Mouse (Mus musculus) kidney, postnatal 14 days (tissue): ENCODE results near the gene Tnfaip8l2.
"Not testable (repeated sequence)": the region's sequence is repeated elsewhere in the genome, so short reads cannot be mapped to it uniquely, and the experiment has no call there.

ENCODE experiments used
- DNase-seq: peaks from one replicate; pipeline ENCODE4 v3.0.0; 2022; ENCODE audit warnings: mixed read lengths

Tnfaip8l2 gene

GRCm38 (mm10) chr3:95159987-95160963 lies 18.1 kb upstream of the Tnfaip8l2 start, which contains the start of gene Sema6c:
Sema6c (plus strand) TSS chr3:95160457.
- DNase-seq: peak; percentile 93

DNA sequence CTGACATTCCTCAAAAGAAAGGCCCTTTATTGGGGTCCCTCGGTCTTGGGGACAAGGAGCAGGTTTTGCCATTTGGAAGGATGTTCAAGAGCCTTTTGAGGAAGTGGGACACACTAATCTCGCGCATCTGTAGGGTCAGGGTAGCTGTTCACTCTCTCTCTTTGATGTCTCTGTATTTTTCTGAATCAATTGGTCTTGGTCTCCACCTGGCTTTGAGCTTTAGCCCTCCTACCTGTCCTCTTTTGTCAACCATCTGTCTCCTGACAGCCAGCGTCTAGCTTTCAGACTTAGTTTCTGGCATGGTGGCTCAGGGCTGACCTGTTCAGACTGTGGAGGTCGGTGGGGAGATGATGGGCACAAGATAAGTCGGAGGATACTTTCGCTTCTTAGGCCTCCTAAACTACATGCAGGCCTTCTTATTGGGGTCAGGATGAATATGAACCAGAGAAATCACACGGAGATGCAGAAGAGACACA lies 17.4 kb upstream of the Tnfaip8l2 start:
- DNase-seq: no peak

- no peak for DNase-seq
Observed at GRCm38 (mm10) chr3:95153874-95154273, 11.7 kb upstream of the Tnfaip8l2 start.

DNA sequence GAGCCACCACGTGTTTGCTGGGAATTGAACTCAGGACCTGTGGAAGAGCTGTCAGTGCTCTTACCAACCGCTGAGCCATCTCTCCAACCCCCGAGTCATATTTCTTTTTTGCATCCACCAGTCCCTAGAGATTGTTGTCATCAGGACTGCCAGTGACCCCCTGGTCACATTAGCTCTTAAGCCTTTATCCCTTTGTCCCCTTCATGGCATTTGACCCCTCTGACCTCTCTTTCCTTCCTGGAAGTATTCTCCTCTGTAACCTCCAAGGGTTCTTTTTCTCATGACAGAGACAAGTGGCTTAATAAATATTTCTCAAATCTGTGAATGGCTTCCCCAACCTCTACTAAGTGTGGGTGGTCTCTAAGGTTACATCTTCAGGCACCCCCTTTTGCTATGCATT lies 5.8 kb upstream of the Tnfaip8l2 start:
- peak; percentile 57 for DNase-seq

- peak; percentile 91 for DNase-seq
Observed at GRCm38 (mm10) chr3:95142617-95143011, 454 bp upstream of the Tnfaip8l2 start.

GRCm38 (mm10) chr3:95141474-95141873 lies 686 bp downstream of the Tnfaip8l2 start:
- DNase-seq: no peak

DNA sequence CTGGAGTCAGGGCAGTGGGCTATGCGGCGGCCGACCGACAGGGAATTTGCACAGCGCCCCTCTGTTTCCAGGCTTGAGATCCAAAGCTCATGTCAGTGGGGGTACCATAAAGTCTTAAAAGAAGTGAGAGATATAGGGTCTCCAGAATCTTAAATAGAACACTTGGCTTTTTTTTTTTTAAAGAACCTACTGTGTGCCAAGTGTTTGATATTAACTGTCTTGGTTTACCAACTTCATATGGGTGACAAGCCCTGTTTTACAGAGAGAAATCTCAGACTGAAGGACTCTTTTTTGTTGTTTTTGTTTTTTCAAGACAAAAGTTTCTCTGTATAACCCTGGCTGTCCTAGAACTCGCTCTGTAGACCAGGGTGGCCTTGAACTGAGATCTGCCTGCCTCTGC lies 1.4 kb downstream of the Tnfaip8l2 start:
- no peak for DNase-seq

DNA sequence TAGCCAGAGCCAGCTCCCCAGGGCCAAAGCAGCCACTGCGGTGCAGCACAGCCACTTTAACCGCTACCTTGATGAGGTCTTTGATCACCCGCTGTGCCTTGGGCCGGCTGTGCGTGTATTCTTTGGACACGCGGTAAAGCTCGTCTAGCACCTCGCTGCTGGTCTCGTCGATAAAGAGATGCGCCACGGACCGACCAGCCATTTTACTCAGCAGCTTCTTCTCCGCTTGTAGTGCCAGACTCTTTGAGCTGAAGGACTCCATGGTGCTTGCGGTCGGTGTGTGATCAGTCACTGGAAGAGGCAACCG lies 1.9 kb downstream of the Tnfaip8l2 start:
- no peak for DNase-seq

- DNase-seq: peak; percentile 68
Observed at GRCm38 (mm10) chr3:95139586-95140288, 2.4 kb downstream of the Tnfaip8l2 start.

DNA sequence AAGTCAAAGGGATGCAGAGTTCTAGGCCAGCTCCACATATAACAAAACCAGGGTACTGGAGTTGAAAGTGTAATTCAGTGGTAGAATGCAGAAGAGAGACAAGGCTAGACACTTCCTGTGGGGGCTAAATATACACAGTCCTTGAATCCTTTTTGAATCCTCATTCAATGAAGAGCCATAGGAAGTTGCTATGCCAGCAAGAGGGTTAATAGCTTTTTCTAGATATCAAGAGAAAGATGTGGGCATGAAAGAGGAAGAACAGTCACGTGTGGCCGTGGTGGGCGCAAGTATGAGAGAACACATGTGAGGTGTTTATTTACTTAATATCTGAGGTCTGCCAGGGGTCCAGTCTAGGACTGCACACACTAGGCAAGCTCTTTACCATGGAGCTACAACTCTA lies 5.8 kb downstream of the Tnfaip8l2 start:
- DNase-seq: no peak

DNA sequence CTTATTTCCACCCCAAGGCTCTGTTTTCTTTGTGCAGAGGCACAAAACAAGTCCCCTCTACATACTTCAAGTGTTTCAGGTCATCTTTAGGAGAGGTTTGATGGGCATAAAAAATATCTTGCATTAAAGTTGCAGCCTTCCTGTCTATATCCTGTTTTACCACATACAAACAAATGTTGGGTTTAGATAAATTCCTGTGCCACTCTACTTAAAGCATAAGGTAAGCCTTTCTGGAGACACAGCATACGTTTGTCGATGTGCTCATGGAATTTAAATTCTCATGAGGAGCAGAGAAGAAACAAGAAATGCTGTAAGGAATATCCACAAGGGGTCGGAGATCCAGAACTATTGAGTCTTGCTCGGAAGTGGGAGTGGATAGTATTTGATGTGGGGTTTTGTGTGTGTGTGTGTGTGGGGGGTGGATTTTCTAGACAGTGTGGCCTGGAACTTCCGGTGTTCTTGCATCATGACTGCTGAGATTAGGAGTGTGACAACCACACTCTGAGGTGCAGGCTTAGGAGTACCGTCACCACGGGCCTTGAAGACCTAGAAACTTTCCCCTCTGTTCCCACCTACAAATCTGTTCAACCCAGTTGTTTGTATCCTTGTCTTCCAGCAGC lies 6.6 kb downstream of the Tnfaip8l2 start:
- DNase-seq: no peak

GRCm38 (mm10) chr3:95135023-95135422 lies 7.1 kb downstream of the Tnfaip8l2 start:
- DNase-seq: peak; percentile 78

DNA sequence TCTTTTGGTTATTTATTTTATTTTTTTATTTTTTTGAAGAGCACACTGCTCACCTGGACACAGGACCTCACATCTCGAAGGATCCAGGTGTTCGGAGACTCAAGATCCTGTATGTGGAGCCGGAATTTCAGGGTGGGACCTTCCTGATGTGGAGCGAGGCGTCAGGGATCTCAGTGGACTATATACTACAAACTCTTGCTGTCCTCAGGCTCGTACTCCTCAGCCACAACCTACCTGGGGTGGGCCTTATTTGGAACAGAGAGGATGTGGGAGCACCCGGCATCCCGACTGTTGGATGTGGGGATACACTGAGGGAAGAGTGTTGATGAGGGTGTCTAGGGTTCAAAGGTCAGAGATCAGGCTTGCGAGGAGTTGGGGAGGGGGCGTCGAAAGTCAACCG lies 8.0 kb downstream of the Tnfaip8l2 start:
- not testable (repeated sequence) for DNase-seq

- peak; percentile 94 for DNase-seq
Observed at GRCm38 (mm10) chr3:95133680-95134101, 8.5 kb downstream of the Tnfaip8l2 start, which contains the start of the genes Scnm1 and Lysmd1. Scnm1 (minus strand) TSS chr3:95134011. Lysmd1 (plus strand) TSS chr3:95134088.

- DNase-seq: no peak
Observed at GRCm38 (mm10) chr3:95133176-95133575, 9.0 kb downstream of the Tnfaip8l2 start.

GRCm38 (mm10) chr3:95132389-95132788 lies 9.8 kb downstream of the Tnfaip8l2 start:
- DNase-seq: not testable (repeated sequence)

- DNase-seq: peak; percentile 30
Observed at GRCm38 (mm10) chr3:95130081-95130480, 12.1 kb downstream of the Tnfaip8l2 start.

DNA sequence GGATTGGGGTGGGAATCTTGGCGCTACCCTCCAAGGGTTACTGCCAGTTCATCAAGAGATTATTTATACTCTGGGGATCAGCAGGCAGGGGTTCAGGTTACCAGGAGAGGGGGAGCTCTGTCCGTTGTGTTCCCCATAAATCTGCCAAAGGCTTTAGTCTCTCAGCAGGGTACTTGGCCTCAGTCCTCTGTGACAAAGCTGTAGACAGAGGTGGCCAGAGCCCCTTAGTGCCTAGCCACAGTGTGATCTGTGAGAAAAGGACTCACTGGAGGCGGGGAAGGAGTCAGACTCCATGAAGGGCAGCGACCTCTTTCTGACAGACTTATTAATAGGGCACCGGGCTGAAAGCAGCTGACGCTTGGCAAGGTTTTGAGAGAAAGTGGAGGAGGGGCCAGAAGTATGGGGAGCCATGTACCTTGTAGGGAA lies 12.9 kb downstream of the Tnfaip8l2 start:
- DNase-seq: peak; percentile 67

- DNase-seq: peak; percentile 70
Observed at GRCm38 (mm10) chr3:95124972-95125371, 17.2 kb downstream of the Tnfaip8l2 start.

DNA sequence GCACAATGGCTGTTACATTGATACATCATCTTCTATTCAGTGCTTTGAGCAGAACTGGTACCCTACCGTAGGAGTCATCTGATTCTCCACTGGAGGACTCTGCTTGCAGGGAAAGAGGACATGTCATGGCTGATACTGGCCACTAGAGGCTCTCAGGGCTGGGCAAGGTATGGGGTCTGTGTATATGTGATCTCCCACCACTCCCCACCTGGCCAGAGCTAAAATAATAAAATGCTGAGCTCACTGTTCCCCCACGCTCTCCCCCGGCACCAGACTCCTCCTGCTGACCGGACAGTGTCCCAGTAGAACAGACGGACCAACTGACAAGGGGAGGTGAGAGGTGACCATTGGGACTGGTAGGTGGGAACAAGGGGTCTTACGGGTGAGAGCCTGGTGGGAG lies 17.9 kb downstream of the Tnfaip8l2 start, which contains the start of gene Tmod4:
Gene Tmod4 (plus strand): TSS at position 231 of the 400 bp plus-strand sequence.
- no peak for DNase-seq

DNA sequence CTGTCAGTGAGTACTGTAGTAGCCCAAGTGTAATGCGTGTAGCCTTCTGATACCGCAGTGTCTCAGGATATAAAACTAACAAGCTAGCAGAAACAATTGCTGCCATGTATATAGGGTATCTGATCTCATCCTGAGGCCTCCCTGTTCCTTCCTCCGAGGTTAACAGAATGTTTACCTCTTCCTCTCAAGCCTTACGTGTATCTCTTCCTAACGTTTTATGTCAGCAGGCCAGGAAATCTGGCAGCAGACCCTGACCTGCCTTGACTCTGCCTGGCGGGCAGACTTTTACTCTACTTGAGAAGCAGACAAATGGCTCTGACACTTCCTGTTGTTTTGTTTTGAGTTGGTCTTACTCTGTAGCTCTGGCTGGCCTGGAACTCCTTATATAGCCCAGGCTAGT lies 20.6 kb downstream of the Tnfaip8l2 start:
- DNase-seq: peak; percentile 47

- no peak for DNase-seq
Observed at GRCm38 (mm10) chr3:95117751-95118150, 24.4 kb downstream of the Tnfaip8l2 start.

- DNase-seq: no peak
Observed at GRCm38 (mm10) chr3:95112760-95113159, 29.4 kb downstream of the Tnfaip8l2 start.
